Mouse (Mus musculus) CH12F3 (cell line): ENCODE measurements around the gene Baiap2l2.

Source experiments
- in situ Hi-C: fragments of 300-500 bp; cut with MboI; formaldehyde crosslinking; loops from 2 replicates; pipeline ENCODE4 v1.14.3; 2020; ENCODE audit warnings: low sequenced_read_pairs

Gene Baiap2l2

DNA sequence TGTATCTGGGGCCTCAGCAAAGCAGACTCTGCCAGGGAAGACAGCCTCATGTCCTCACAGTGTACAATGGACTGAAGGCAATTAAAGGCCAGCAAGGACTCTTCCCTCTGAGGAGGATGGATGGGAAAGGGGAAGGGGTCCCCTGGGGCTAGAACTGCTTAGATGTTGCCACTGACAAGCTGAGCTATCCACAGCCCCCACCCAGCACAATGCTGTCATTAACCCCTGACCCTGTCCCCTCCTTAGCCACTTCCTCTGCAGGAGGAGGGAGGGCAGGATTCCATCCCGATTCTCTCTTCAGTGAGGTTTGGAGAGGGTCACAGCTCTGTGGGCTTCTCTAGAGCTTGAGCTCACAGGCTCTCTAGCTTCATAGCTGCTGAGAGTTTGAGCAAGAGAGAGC is 65.8 kb downstream of the Baiap2l2 start:
- in situ Hi-C loops = no loop called here

DNA sequence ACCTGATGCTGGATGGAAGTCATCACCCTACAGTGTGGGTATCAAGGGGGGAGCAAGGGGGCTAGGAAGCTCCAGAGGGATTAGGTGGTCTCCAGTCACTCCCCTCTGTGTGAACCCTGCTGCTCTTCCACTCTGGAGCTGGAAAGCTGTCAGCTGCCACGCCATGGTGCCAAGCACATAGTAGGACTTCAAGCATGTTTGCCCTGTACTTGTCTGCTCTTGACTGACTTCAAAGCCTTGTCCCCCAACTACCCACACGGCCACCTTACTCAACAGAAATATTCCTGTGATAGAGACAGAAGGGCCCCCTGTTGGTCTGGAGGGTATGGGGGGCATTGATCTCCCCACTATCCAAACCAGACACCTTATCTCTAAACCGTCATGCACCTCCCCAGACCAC is 69.1 kb downstream of the Baiap2l2 start:
- in situ Hi-C loops = no loop called here

DNA sequence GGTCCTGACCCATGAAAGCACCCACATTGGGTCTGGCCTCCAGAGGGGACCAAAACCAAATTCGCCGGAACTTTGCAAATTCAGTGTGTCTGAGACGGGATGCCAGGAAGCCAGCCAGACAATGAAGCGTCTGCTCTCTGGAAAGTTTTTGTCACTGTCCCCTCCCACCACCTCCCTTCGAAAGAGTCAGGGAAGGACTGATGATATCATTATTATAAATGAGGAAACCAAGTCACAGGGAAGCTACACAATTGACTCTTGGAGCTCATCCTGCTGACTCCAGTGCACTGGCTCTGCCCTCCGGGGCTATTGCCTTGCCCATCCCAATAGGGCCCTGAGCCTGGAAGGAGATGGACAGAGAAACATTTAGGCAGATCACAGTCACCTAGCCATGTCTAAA is 71.7 kb downstream of the Baiap2l2 start:
- in situ Hi-C loops = no loop called here

DNA sequence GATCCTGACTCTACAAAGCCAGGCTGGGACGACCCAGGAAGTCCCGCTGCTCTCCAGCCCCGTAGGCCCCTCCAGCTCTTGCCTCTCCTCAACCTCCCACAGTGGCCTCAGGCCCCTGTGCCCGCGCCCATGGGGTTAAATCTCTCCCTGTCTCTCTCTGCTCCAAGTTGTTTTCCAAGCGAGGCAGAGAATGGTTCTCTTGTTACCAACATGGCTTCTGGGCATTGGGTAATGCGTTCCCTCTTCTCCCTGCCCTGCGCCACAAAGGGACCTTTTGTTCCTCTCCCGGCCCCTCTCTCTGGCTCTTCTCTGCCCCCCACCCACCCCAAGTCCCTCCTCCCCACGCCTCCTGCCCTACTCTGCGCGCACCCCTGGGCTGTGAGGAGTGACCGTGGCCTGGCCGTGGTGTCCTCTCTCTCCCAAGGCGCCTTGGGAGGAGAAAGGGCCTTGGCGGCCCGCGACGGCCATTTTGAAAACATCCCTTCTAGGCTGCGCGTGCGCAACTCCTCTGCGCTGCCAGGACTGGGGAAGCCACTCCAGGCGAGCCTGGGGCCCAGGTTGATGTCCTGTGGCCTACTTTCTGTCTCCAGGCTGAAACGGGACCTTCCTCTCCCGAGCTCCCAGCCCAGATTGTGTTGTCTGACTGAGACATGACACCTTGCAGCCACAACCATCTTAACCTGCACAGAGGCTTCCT is 72.4 kb downstream of the Baiap2l2 start:
- in situ Hi-C loops = no loop called here

DNA sequence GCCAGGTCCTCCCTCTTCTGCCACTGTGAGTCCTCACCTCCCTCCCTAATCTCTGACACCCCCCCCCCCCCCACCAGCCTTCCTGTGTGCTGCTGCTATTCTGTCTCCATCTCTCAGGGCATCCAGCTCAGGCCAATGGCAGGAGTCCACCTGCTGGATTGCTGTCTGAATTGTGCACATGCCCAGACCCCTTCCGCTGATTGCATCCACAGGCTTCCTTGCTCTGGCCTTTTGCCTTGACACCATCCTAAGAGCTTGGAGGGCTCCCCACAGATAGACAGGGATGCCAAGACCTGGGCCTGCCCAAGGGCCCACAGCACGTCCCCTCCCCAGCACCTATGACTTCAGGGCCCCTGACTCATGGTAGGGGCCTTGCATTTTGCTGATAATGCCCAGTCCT is 75.0 kb downstream of the Baiap2l2 start:
- in situ Hi-C loops = no loop called here

DNA sequence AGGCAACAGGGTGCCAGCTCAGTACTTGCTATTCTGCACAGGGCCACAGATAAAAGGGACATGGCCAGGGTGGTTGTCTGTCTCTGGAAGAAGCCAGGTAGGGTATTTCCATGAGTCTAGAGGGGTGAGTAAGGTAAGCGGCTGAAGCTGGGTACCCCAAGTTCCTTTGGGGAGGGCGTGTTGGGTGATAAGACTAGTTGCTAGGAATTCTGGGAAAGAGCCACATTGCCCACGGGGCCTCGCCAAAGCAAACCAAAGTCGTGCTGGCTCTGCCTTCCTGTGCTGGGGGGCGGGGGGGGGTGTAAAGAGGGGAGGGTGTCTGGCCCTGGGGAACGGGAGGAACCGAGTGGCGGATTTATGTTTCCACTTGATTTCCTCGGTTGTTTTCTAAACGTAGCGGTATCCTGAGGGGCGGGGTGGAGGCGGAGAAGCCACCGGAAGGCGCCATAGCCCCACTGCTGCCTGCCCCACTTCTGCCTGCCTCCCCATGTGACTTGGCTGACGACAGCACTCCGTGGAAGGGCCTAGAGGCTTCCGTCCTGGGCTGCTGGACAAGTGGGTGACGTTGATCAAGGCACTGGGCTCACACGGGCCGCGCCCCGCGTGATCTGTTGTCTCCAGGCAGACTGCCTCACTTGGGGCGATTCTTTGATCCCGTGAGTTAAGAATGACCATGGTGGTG is 76.4 kb downstream of the Baiap2l2 start:
- in situ Hi-C loops = no loop called here

DNA sequence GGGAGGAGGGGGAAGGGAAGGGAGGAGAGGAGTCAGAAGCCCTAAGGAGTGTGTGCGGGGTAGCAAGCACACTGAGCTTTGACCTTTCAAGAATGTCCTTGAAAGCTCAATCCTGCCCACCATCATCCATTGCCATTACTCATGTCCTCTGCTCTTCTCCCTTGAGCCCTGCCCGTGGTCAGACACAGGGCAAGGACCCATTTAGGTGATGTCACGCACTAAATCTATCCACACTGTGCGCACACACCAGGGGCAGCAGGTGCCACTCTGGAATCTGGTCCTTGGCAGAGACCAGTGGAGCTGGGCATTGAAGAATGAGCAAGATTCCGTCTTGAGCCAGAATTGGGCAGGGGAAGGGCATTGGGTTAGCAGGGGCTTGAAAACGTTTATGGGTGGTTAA is 77.1 kb downstream of the Baiap2l2 start:
- in situ Hi-C loops = no loop called here
